Mouse (Mus musculus): ENCODE data around the gene Itih4. TPM values are rescaled to one million over a fixed set of nuclear protein-coding genes. Genes with fewer than 3 reads are reported as not detected.

The Itih4 gene
- polyA plus RNA-seq (2016; fragmentation: Nextera tagmentation; extraction: Ambion mirVana) = not detected in 2 replicates

DNA sequence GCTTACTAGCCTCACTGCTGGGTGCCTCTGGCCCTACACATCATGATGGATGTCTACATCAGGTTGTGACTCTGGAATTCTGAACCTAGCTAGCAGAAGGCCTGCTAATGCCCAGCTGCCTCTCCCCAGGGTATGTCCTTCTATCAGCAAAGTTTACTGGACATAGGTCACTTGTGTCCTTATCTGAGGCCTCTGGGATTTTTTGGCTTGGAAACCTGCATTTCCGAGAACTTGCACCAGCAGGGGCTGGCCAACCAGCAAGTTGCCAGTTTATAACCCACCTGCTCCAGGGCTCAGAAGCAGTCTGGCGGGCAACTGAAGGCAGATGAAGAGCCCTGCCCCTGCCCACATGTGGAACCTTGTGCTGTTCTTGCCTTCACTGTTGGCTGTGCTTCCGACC is at the start of gene Itih4:
Gene Itih4 (plus strand): TSS at position 273 of the 400 bp plus-strand sequence.
- Histone ChIP-seq H3K27ac (replicated peaks) (no peak within 1 kb of the TSS), H3K9ac (replicated peaks) (no peak within 1 kb of the TSS), H3K27me3 (no peaks in the 10 kb centered on the region), H3K4me3 (no peak within 1 kb of the TSS), H3K9me3 (no peaks in the 10 kb centered on the region), H3K36me3 (no peaks in the 10 kb centered on the region), H3K4me2 (replicated peaks) (no peak within 1 kb of the TSS), H3K4me1 (0 out of 2 replicates have a peak, but pooled peaks cover 4% of the 10 kb centered on the region)
- 89% methylated on average over 3 of the region's 3 CpGs for WGBS
- ATAC-seq (ENCODE audit: low FRiP score, low read depth) = no peak

GRCm38 (mm10) chr14:30837416-30837996 is 48.8 kb upstream of the Itih4 start:
- no peak for ATAC-seq (ENCODE audit: low FRiP score, low read depth)
- no peak overlapping the region for H3K4me3 ChIP-seq
- peaks cover 13% of the 10 kb centered on the region for H3K36me3 ChIP-seq
- no peak overlapping the region for H3K9ac ChIP-seq (replicated peaks)
- H3K4me1 ChIP-seq = no peaks in the 10 kb centered on the region
- WGBS = 94% methylated on average over 14 of the region's 14 CpGs
- no peak overlapping the region for H3K4me2 ChIP-seq (replicated peaks)
- no peaks in the 10 kb centered on the region for H3K9me3 ChIP-seq
- no peaks in the 10 kb centered on the region for H3K27me3 ChIP-seq
- H3K27ac ChIP-seq (replicated peaks) = no peak overlapping the region

DNA sequence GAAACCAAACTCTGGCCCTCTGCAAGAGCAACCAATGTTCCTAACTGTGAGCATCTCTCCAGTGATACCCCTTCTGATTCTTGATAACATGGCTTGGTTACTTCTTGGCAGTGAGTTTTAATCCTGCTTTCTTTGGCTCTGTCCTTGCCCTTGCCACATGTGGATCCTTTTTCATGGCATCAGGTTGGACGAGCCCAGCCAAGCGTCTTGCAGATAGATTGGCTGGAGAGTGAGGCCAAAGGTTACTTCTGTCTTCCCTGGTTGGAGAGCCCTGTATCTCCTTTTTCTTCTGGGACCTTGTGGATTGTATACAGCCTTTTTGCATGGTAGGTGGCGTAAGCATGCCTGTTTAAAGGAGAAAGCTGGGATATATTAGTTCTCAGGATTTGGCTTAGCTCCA is 42.6 kb upstream of the Itih4 start:
- no peaks in the 10 kb centered on the region for H3K36me3 ChIP-seq
- no peak overlapping the region for H3K27ac ChIP-seq (replicated peaks)
- no peaks in the 10 kb centered on the region for H3K4me1 ChIP-seq
- ATAC-seq (ENCODE audit: low FRiP score, low read depth) = no peak
- no peaks in the 10 kb centered on the region for H3K27me3 ChIP-seq
- 87% methylated on average over 3 of the region's 3 CpGs for WGBS
- H3K9me3 ChIP-seq = no peaks in the 10 kb centered on the region
- no peak overlapping the region for H3K4me3 ChIP-seq
- no peak overlapping the region for H3K4me2 ChIP-seq (replicated peaks)
- no peak overlapping the region for H3K9ac ChIP-seq (replicated peaks)

GRCm38 (mm10) chr14:30850504-30850903 is 35.8 kb upstream of the Itih4 start:
- no peak for ATAC-seq (ENCODE audit: low FRiP score, low read depth)
- WGBS = 92% methylated on average over 5 of the region's 5 CpGs

DNA sequence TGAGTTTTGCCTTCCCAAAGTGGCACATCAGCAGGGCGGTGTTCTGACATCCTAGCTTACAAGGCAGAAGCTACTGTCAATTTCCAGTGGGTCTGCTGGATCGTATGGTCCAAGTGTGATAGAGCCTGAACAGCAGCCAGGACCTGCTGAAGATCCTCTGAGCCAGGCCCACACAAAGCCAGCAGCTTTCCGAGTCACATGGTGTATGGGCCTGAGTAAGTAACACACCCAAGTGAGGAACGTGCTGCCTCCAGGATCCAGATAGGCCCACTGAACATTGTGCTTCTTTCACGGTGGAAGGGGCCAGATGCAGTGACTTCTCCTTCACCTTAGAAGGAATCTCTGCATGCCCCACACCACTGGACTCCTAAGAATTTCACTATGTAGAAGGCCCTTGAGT is 34.0 kb upstream of the Itih4 start:
- Histone ChIP-seq H3K9me3 (no peaks in the 10 kb centered on the region), H3K9ac (replicated peaks) (no peak overlapping the region), H3K27me3 (no peaks in the 10 kb centered on the region), H3K4me3 (no peak overlapping the region), H3K27ac (replicated peaks) (no peak overlapping the region), H3K4me2 (replicated peaks) (no peak overlapping the region), H3K36me3 (0 out of 2 replicates have a peak, but pooled peaks cover 3% of the 10 kb centered on the region), H3K4me1 (no peaks in the 10 kb centered on the region)
- WGBS = 91% methylated on average over 5 of the region's 5 CpGs
- ATAC-seq (ENCODE audit: low FRiP score, low read depth) = no peak

More at GRCm38 (mm10) chr14:30850504-30850903, 35.8 kb upstream of the Itih4 start:
- Histone ChIP-seq H3K4me2 (replicated peaks) (no peak overlapping the region), H3K9me3 (no peaks in the 10 kb centered on the region), H3K27me3 (no peaks in the 10 kb centered on the region), H3K27ac (replicated peaks) (no peak overlapping the region), H3K4me3 (no peak overlapping the region), H3K36me3 (0 out of 2 replicates have a peak, but pooled peaks cover 3% of the 10 kb centered on the region), H3K4me1 (no peaks in the 10 kb centered on the region), H3K9ac (replicated peaks) (no peak overlapping the region)

- Histone ChIP-seq H3K27me3 (no peaks in the 10 kb centered on the region), H3K4me2 (replicated peaks) (no peak overlapping the region), H3K27ac (replicated peaks) (no peak overlapping the region), H3K36me3 (0 out of 2 replicates have a peak, but pooled peaks cover 3% of the 10 kb centered on the region), H3K4me3 (no peak overlapping the region), H3K9ac (replicated peaks) (no peak overlapping the region), H3K4me1 (no peaks in the 10 kb centered on the region), H3K9me3 (no peaks in the 10 kb centered on the region)
- ATAC-seq (ENCODE audit: low FRiP score, low read depth) = no peak
- 89% methylated on average over 3 of the region's 3 CpGs for WGBS
Observed at GRCm38 (mm10) chr14:30855316-30855715, 31.0 kb upstream of the Itih4 start.

- H3K4me2 ChIP-seq (replicated peaks) = no peak overlapping the region
- H3K27me3 ChIP-seq = no peaks in the 10 kb centered on the region
- H3K4me3 ChIP-seq = no peak overlapping the region
- H3K27ac ChIP-seq (replicated peaks) = no peak overlapping the region
- H3K36me3 ChIP-seq = 0 out of 2 replicates have a peak, but pooled peaks cover 3% of the 10 kb centered on the region
- H3K9me3 ChIP-seq = no peaks in the 10 kb centered on the region
- 93% methylated on average over 10 of the region's 10 CpGs for WGBS
- no peak overlapping the region for H3K9ac ChIP-seq (replicated peaks)
- H3K4me1 ChIP-seq = no peaks in the 10 kb centered on the region
- ATAC-seq (ENCODE audit: low FRiP score, low read depth) = no peak
Observed at GRCm38 (mm10) chr14:30856885-30857507, 29.3 kb upstream of the Itih4 start.

- Histone ChIP-seq H3K4me3 (no peak overlapping the region), H3K4me2 (replicated peaks) (no peak overlapping the region), H3K9me3 (no peaks in the 10 kb centered on the region), H3K9ac (replicated peaks) (no peak overlapping the region), H3K4me1 (no peaks in the 10 kb centered on the region), H3K27ac (replicated peaks) (no peak overlapping the region), H3K27me3 (no peaks in the 10 kb centered on the region), H3K36me3 (0 out of 2 replicates have a peak, but pooled peaks cover 3% of the 10 kb centered on the region)
- WGBS = 84% methylated on average over 4 of the region's 4 CpGs
- ATAC-seq (ENCODE audit: low FRiP score, low read depth) = no peak
Observed at GRCm38 (mm10) chr14:30857990-30858389, 28.3 kb upstream of the Itih4 start.

GRCm38 (mm10) chr14:30861421-30862125 is 24.7 kb upstream of the Itih4 start:
- H3K9me3 ChIP-seq = no peaks in the 10 kb centered on the region
- H3K27ac ChIP-seq (replicated peaks) = no peak overlapping the region
- no peak overlapping the region for H3K9ac ChIP-seq (replicated peaks)
- no peak overlapping the region for H3K4me3 ChIP-seq
- no peaks in the 10 kb centered on the region for H3K4me1 ChIP-seq
- H3K4me2 ChIP-seq (replicated peaks) = no peak overlapping the region
- 83% methylated on average over 16 of the region's 16 CpGs for WGBS
- no peaks in the 10 kb centered on the region for H3K36me3 ChIP-seq
- H3K27me3 ChIP-seq = no peaks in the 10 kb centered on the region
- ATAC-seq (ENCODE audit: low FRiP score, low read depth) = no peak

- no peak overlapping the region for H3K27ac ChIP-seq (replicated peaks)
- ATAC-seq (ENCODE audit: low FRiP score, low read depth) = no peak
- 93% methylated on average over 9 of the region's 9 CpGs for WGBS
- no peak overlapping the region for H3K4me2 ChIP-seq (replicated peaks)
- H3K4me3 ChIP-seq = no peak overlapping the region
- no peak overlapping the region for H3K9ac ChIP-seq (replicated peaks)
- no peaks in the 10 kb centered on the region for H3K36me3 ChIP-seq
- H3K27me3 ChIP-seq = no peaks in the 10 kb centered on the region
- H3K4me1 ChIP-seq = no peaks in the 10 kb centered on the region
- no peaks in the 10 kb centered on the region for H3K9me3 ChIP-seq
Observed at GRCm38 (mm10) chr14:30862368-30862767, 23.9 kb upstream of the Itih4 start.

GRCm38 (mm10) chr14:30865311-30865710 is 21.0 kb upstream of the Itih4 start:
- Histone ChIP-seq H3K4me1 (no peaks in the 10 kb centered on the region), H3K9ac (replicated peaks) (no peak overlapping the region), H3K36me3 (0 out of 2 replicates have a peak, but pooled peaks cover 7% of the 10 kb centered on the region), H3K27ac (replicated peaks) (no peak overlapping the region), H3K27me3 (no peaks in the 10 kb centered on the region), H3K4me3 (no peak overlapping the region), H3K4me2 (replicated peaks) (no peak overlapping the region), H3K9me3 (no peaks in the 10 kb centered on the region)
- WGBS = 60% methylated on average over 3 of the region's 3 CpGs
- ATAC-seq (ENCODE audit: low FRiP score, low read depth) = no peak

DNA sequence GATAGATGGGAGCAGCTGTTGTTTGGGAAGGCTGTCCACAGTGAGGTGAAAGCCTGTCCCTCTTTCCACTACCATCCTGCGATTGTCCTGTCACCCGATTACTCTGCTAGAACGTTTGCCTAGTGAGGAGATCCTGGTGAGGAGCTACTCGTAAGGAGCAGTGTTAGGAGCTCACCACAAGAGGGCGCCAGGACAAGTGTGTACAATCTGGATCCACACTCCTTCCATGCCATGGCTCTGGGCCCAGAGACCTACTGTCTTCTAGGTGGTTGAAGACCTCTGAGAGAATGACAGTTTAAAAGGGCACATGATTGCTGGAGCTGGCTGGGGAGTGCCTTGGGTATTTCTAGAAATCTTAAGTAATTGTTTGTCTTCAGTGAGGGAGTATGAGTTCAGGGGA is 19.2 kb upstream of the Itih4 start:
- Histone ChIP-seq H3K4me2 (replicated peaks) (no peak overlapping the region), H3K4me3 (no peak overlapping the region), H3K4me1 (no peaks in the 10 kb centered on the region), H3K27me3 (no peaks in the 10 kb centered on the region), H3K9me3 (no peaks in the 10 kb centered on the region), H3K9ac (replicated peaks) (no peak overlapping the region), H3K27ac (replicated peaks) (no peak overlapping the region), H3K36me3 (peaks cover 11% of the 10 kb centered on the region; the same call in 1 of the 2 replicates)
- 31% methylated on average over 5 of the region's 5 CpGs for WGBS
- no peak for ATAC-seq (ENCODE audit: low FRiP score, low read depth)

All from midbrain, embryonic 12.5 days (tissue).